Mouse (Mus musculus) E14TG2a.4 (cell line): ENCODE measurements around the gene Tmem30b.

Source experiments
- CTCF ChIP-seq: conservative IDR thresholded peaks from 2 replicates; pipeline ENCODE4 v1.5.1; 2014; ENCODE audit warnings: low read length
- NANOG ChIP-seq: IDR thresholded peaks from 2 replicates; pipeline ENCODE4 v1.6.1; 2014; ENCODE audit warnings: borderline replicate concordance, low read length, mixed read lengths
- POU5F1 ChIP-seq: IDR thresholded peaks from 2 replicates; pipeline ENCODE4 v1.6.1; 2014; ENCODE audit warnings: low read length, borderline replicate concordance

- TF ChIP-seq CTCF (no peak), POU5F1 (no peak), NANOG (no peak)
Measured at GRCm38 (mm10) chr12:73590627-73591276, 44.6 kb upstream of the Tmem30b start.
